Mouse (Mus musculus) left cerebral cortex, adult 2 months (tissue): Measurements from ENCODE around the gene Rbfox3. TPM values are rescaled to one million over a fixed set of nuclear protein-coding genes. Genes with fewer than 3 reads are reported as not detected.

Experiments used
- DNase-seq, 2 experiments: peaks; one replicate each; pipeline ENCODE4 v3.0.0; 2021 to 2022; ENCODE audit warnings: low spot score in 2 of 2, mixed read lengths in 1 of 2; ENCODE audit errors: extremely low spot score in 1 of 2
- H3K27ac ChIP-seq: fragments of 200-600 bp; 2 replicates; pipeline ENCODE4 v1.8.1; 2022
- H3K4me3 ChIP-seq: fragments of 200-600 bp; 2 replicates; pipeline ENCODE4 v1.8.1; 2022
- CTCF ChIP-seq: fragments of 200-600 bp; IDR thresholded peaks from 2 replicates; pipeline ENCODE4 v1.8.1; 2022; ENCODE audit warnings: antibody characterized with exemption, mild to moderate bottlenecking, moderate library complexity
- intact Hi-C: fragments of 180-260 bp; cut with DNase I; formaldehyde crosslinking; loops from one replicate; pipeline ENCODE4 v1.15.1; 2025
- total RNA-seq, 2 experiments: library from RNA; stranded (reverse); gene quantifications; 2 replicates each; pipeline ENCODE4 v1.2.3; 2021

The Rbfox3 gene
- total RNA-seq, 2 experiments from 2014 or later, result 345 to 353 TPM

GRCm38 (mm10) chr11:118728797-118729196, 182.6 kb downstream of the Rbfox3 start:
- TF ChIP-seq CTCF, result no peak
- H3K27ac ChIP-seq, result no peak overlapping the region
- H3K4me3 ChIP-seq, result no peak overlapping the region
- intact Hi-C loops, result no loop called here
- DNase-seq, result no peak

GRCm38 (mm10) chr11:118728083-118728551, 183.3 kb downstream of the Rbfox3 start:
- DNase-seq, result no peak
- TF ChIP-seq CTCF, result no peak
- intact Hi-C loops, result no loop called here
- Histone ChIP-seq H3K4me3 (no peak overlapping the region), H3K27ac (no peak overlapping the region)

- DNase-seq, result no peak
- no peak for TF ChIP-seq CTCF
- Histone ChIP-seq H3K27ac (no peak overlapping the region), H3K4me3 (no peak overlapping the region)
- intact Hi-C loops, result no loop called here
Observed at GRCm38 (mm10) chr11:118726430-118726829, 185.0 kb downstream of the Rbfox3 start.

GRCm38 (mm10) chr11:118724423-118724822, 187.0 kb downstream of the Rbfox3 start:
- intact Hi-C loops, result no loop called here
- Histone ChIP-seq H3K27ac (no peak overlapping the region), H3K4me3 (no peak overlapping the region)
- no peak for TF ChIP-seq CTCF
- DNase-seq, result no peak

GRCm38 (mm10) chr11:118723166-118723565, 188.2 kb downstream of the Rbfox3 start:
- no peak for TF ChIP-seq CTCF
- Histone ChIP-seq H3K27ac (no peak overlapping the region), H3K4me3 (no peak overlapping the region)
- intact Hi-C loops, result no loop called here
- DNase-seq, result no peak

GRCm38 (mm10) chr11:118721898-118722297, 189.5 kb downstream of the Rbfox3 start:
- no peak for DNase-seq
- intact Hi-C loops, result no loop called here

GRCm38 (mm10) chr11:118714601-118715524, 196.5 kb downstream of the Rbfox3 start:
- intact Hi-C loops, result no loop called here
- no peak for TF ChIP-seq CTCF
- no peak overlapping the region for H3K27ac ChIP-seq
- DNase-seq, result no peak
- H3K4me3 ChIP-seq, result no peak overlapping the region

More at GRCm38 (mm10) chr11:118721898-118722297, 189.5 kb downstream of the Rbfox3 start:
- no peak for TF ChIP-seq CTCF
- no peak overlapping the region for H3K4me3 ChIP-seq
- H3K27ac ChIP-seq, result no peak overlapping the region

GRCm38 (mm10) chr11:118712761-118713160, 198.6 kb downstream of the Rbfox3 start:
- H3K4me3 ChIP-seq, result no peak overlapping the region
- intact Hi-C loops, result no loop called here
- no peak for TF ChIP-seq CTCF
- no peak overlapping the region for H3K27ac ChIP-seq
- no peak for DNase-seq

GRCm38 (mm10) chr11:118712058-118712457, 199.3 kb downstream of the Rbfox3 start:
- Histone ChIP-seq H3K4me3 (no peak overlapping the region), H3K27ac (no peak overlapping the region)
- no peak for DNase-seq
- intact Hi-C loops, result no loop called here
- TF ChIP-seq CTCF, result no peak

GRCm38 (mm10) chr11:118710035-118710434, 201.4 kb downstream of the Rbfox3 start:
- no peak for DNase-seq
- Histone ChIP-seq H3K4me3 (no peak overlapping the region), H3K27ac (no peak overlapping the region)
- intact Hi-C loops, result no loop called here
- no peak for TF ChIP-seq CTCF

GRCm38 (mm10) chr11:118696226-118696930, 215.0 kb downstream of the Rbfox3 start:
- no peak for DNase-seq
- no peak for TF ChIP-seq CTCF
- H3K27ac ChIP-seq, result no peak overlapping the region
- H3K4me3 ChIP-seq, result no peak overlapping the region
- intact Hi-C loops, result no loop called here

- intact Hi-C loops, result no loop called here
- no peak overlapping the region for H3K4me3 ChIP-seq
- DNase-seq, result no peak
- no peak for TF ChIP-seq CTCF
- no peak overlapping the region for H3K27ac ChIP-seq
Observed at GRCm38 (mm10) chr11:118693276-118693675, 218.1 kb downstream of the Rbfox3 start.
